Mouse (Mus musculus) myocyte (in vitro differentiated cells): ENCODE data around the gene Fcer2a.

ENCODE experiments used
- CEBPB ChIP-seq: IDR thresholded peaks from 2 replicates; pipeline ENCODE4 v1.6.1; 2011; ENCODE audit warnings: mild to moderate bottlenecking, moderate library complexity; ENCODE audit not compliant: poor library complexity, insufficient read depth, severe bottlenecking
- MYOG ChIP-seq, 3 experiments: IDR thresholded peaks; one replicate each; pipeline ENCODE4 v1.6.1; 2011; ENCODE audit warnings: control low read depth in 2 of 3, low read depth in 2 of 3, mild to moderate bottlenecking in 2 of 3; ENCODE audit not compliant: insufficient read length in 2 of 3, control insufficient read depth in 1 of 3, insufficient read depth in 1 of 3
- POLR2A ChIP-seq: IDR thresholded peaks from one replicate; pipeline ENCODE4 v1.6.1; 2011; ENCODE audit warnings: low read depth, mild to moderate bottlenecking, control low read depth, moderate library complexity; ENCODE audit not compliant: insufficient read length
- USF1 ChIP-seq: IDR thresholded peaks from one replicate; pipeline ENCODE4 v1.6.1; 2011; ENCODE audit warnings: low read depth, mild to moderate bottlenecking, control low read depth, moderate library complexity

GRCm38 (mm10) chr8:3670388-3670787, 23.6 kb downstream of the Fcer2a start:
- TF ChIP-seq POLR2A (no peak), USF1 (no peak), CEBPB (no peak), MYOG (IDR thresholded peaks at IDR 0.05; ENCODE audit: control insufficient read depth in 1 of 3, insufficient read depth in 1 of 3, insufficient read length in 2 of 3, low read depth in 2 of 3) (no peak)
